Mouse (Mus musculus) CD4-positive naive resting alpha-beta T cell, adult 76 days (primary cell): Measurements from ENCODE around the gene Pcx. TPM values are rescaled to one million over a fixed set of nuclear protein-coding genes. Genes with fewer than 3 reads are reported as not detected.

Experiments used
- total RNA-seq: library from RNA; stranded (reverse); gene quantifications from one replicate; pipeline ENCODE4 v1.2.4, GENCODE M21; 2023

The Pcx gene
- 3.6 TPM for total RNA-seq

DNA sequence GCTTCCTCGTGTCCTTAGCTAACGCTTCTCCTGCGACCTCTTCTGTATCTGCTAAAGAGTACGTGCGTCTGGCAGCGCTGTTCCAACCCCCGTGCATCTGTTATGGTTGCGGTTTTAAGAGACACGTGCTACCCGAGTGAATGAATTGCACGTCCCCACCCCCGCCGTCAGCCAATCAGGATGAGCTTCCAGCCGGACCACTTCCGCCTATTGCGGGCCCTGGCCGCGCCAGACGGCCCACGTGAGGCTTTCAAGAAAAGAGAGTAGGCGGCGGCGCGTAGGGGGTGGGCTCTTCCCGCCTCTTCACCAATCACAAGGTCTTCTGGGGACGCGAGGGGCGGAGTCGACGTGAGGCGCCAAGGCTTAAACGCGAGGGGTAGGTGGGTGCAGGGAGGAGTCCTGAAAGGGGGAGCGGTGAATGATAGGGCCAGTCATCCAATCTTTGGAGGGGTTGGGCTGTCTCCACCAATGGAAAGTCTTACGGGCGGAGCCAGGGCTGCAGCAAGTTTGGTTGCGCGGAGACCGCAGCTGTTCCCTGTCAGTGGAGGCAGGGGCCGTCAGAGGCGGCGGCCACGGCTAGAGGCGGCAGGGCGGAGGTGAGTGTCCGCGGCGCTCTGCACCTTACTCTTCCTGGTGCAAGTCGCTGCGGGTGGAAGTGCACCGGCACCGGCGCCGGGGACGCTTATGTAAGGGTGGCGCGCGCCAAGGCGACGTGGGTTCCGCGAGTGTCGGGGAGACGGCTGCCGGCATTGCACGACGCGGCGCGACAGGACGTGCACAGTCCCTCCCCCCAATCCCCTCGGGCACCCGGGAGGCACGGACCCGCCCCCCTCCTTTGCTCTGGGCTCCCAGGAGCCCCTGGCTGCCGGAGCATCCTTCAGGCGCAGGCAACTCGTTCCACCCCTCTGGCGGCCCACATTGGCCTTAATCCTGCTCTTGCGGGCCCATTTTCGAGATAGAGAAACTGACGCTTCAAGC, at the start of gene Pcx:
Gene Pcx, plus strand, starts transcription at position 487 of the 978 bp plus-strand sequence.

DNA sequence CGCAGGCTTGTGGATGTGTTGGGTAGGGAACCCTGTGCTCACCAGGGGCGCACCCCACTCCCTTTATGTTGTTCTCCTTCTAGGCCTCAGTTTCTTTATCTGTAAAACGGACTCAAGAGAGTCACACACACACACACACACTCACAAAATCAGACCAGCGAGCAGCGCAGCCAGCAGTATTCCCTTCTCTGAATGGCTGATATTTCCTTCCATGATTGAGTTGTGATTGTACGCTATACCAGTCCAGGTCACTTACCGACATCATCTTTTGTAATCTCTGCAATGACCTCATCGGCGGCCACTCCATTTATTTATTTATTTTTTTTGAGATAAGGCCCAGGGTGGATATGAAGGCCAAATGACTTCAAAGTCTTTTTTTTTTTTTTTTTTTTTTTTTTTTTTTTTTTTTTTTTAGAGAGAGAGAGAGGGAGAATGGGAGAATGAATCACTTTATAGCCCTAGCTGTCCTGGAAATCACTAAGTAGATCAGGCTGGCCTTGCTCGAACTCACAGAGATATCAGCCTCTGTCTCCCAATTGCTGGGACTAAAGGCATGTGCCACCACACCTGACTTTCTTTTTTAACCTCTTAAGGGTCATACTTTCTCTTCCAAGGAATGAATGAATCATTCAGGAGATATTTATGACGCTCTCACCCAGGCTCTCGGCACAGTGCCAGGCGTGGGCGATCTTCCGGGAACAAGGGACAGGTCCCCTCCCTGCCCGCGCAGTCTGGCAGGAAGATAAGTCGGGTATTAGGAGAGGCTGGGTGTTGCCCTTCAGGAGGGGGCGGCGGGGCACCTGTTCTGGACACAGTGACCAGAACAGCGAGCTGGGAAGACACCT, 32.7 kb upstream of the Pcx start, which contains the start of gene Syt12:
Gene Syt12, minus strand, starts transcription at position 103 of the 845 bp plus-strand sequence.

DNA sequence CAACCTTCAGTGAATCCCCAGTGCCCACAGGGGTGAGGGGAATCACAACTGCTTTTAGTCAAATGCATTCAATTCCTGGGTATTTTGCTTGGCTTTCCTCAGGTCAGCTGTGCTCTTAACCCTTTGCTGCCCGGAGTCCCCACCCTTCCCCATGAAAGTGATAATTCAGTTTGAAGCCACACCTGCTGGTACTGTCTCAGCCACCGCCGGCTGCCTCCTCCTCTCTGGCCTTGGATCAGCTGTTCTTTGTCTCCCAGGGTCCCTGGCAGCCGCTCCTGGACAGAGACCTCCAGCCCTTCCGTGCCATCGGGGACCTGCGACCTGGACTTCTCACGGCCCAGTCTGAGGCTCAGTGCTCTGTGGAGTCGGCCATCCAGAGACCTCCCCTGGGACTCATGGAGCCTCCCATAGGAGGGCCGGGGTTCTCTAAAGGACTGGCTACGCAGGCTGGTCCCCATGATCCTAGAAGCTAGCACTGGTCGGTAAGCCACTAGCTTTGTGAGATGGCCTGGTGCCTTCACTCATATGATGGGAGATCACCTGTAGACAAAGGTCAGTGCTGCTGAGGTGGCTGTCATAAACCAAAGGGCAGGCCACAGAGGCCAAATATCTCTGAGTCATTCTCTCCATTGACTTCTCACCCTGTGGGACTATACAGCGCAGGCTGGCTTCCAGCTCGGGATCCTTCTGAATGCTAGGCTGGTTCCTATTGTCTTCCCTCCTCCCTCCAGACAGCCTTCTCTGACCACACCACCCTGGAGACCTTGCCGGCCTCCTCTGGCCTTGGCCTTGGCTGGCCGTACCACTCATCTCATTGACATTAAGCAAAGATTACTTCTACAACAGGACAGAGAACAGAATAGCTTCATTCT, 12.0 kb upstream of the Pcx start, which contains the start of gene 2010003K11Rik:
Gene 2010003K11Rik, minus strand, starts transcription at position 522 of the 872 bp plus-strand sequence.

DNA sequence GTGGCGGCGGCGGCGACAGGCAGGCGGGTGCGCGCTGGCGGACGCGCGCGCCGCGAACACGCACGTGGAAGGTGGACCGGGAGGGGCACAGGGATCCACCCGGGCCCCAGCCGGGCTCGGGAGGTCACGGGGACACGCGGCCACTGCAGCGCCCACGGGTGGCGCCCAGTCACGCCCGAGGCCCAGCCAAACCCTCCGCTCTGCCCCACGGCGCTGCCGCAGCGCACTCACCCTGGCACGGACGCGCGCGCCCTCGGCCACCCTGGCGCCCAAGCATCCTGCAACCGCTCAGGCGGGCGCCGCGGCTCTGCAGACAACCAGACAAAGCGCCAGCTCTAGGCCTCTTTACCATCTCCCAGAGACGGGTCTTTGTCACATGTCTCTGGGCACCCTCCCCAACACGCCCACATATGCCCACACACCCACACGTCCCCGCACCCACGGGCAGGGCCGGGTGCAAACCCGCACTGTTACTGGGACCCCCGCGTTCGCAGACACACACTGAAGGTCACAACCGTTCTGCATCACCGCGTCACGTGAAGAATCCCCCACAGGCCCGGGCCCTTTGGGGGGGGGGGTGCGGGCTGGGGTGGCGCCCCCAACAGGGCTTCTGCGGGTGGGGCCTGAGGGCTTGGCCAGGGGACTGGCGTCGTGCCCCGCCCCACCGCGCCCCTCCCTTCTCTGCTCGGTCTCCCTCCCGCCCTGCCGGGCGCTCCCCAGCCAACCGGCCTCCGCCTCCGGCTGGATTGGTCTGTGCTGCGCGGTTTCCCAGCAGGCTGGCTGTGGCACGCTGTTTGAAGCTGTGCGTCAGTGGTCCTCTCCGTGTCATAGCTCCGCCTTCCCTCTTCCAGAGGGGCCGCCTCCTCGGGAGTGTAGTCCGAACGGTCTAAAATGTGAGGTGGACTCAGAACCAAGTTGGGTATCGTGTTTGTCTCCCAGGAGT, 105.2 kb downstream of the Pcx start, which contains the start of gene Lrfn4:
Gene Lrfn4, minus strand, starts transcription at position 517 of the 943 bp plus-strand sequence.

DNA sequence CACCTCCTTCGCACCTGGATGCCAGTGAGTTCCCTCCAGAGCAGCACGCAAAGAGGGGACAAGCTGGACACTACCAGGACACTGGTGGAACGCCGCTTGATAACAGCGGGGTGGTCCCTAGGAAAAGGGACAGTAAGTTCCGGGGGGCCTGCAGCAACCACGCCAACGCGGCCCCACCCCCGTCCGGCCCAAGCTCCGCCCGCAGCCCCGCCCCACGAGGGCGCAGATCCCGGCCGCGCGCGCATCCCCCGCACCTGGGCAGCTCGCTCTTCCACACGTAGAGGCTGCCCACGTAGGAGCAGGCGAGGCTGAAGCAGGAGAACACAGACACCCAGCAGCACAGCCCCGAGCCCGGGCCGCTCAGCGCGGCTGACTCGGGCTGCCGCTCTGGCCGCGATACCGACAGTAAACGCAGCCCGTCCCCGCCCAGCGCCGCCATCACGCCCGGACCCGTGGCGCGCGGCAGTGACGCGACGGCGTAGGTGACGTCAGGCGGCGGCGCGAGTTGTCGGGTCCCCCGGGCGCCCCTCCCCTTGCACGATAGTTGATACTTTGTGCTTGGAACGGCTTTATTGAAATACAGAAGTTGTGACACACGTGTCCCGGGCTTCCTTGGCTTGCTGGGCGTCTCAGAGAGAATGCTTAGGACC, 115.0 kb downstream of the Pcx start, which contains the start of gene Rce1:
Gene Rce1, minus strand, starts transcription at position 463 of the 650 bp plus-strand sequence.

Other genes with a start within 250 kb of the Pcx start
- gene Ssh3, start 241.3 kb upstream of the Pcx start, total RNA-seq, result 12.9 TPM
- gene Ankrd13d, start 227.3 kb upstream of the Pcx start, total RNA-seq, result 14.4 TPM
- gene Grk2, start 204.2 kb upstream of the Pcx start, total RNA-seq, result 343 TPM
- gene Kdm2a, start 112.2 kb upstream of the Pcx start, total RNA-seq, result 132 TPM
- gene Rhod, start 71.0 kb upstream of the Pcx start, total RNA-seq, result 1.1 TPM
- gene Syt12, start 33.0 kb upstream of the Pcx start, total RNA-seq, result not detected
- gene 2010003K11Rik, start 11.9 kb upstream of the Pcx start, total RNA-seq, result not detected
- gene Lrfn4, start 105.2 kb downstream of the Pcx start, total RNA-seq, result 0.50 TPM
- gene Rce1, start 115.2 kb downstream of the Pcx start, total RNA-seq, result 43.7 TPM
- not detected for gene Gm960, start 188.2 kb downstream of the Pcx start, total RNA-seq
- gene Sptbn2, start 200.7 kb downstream of the Pcx start, total RNA-seq, result not detected
- 27.9 TPM for gene Rbm4b, start 246.0 kb downstream of the Pcx start, total RNA-seq